Mouse (Mus musculus) lung, adult 2 months (tissue): ENCODE results near the gene Gstt2. TPM values are rescaled to one million over a fixed set of nuclear protein-coding genes. Genes with fewer than 3 reads are reported as not detected.
A peak's percentile ranks its signal among the peaks of the same experiment; 100 is the strongest.
"Not testable (repeated sequence)": the region's sequence is repeated elsewhere in the genome, so short reads cannot be mapped to it uniquely, and the experiment has no call there.

Experiments
- DNase-seq: peaks from one replicate; pipeline ENCODE4 v3.0.0; 2022
- H3K4me1 ChIP-seq: fragments of 200-500 bp; 2 replicates; pipeline ENCODE4 v1.6.1; 2011; ENCODE audit warnings: low read length; ENCODE audit not compliant: control insufficient read depth, insufficient read depth
- H3K4me3 ChIP-seq: fragments of 200-500 bp; replicated peaks from 2 replicates; pipeline ENCODE3; 2011; ENCODE audit warnings: low read depth, mild to moderate bottlenecking, control low read depth, low read length; ENCODE audit errors: extremely low read depth
- CTCF ChIP-seq: fragments of 200-500 bp; IDR thresholded peaks from 2 replicates; pipeline ENCODE4 v1.5.1; 2011; ENCODE audit warnings: mild to moderate bottlenecking, low read length, control low read depth; ENCODE audit not compliant: insufficient read depth
- POLR2A ChIP-seq: fragments of 200-500 bp; IDR thresholded peaks from 2 replicates; pipeline ENCODE4 v1.6.1; 2011; ENCODE audit warnings: low read depth, mild to moderate bottlenecking, control low read depth, low read length, borderline replicate concordance; ENCODE audit errors: extremely low read depth
- WGBS: fragments of 180-500 bp; shearing (Covaris S2); methylation state at CpG from one replicate; pipeline ENCODE4 v1.1.7; 2018; 5-methylcytosine and 5-hydroxymethylcytosine counted together
- polyA plus RNA-seq: library from polyadenylated mRNA; depleted of rRNA; stranded (reverse); fragments of >200 nt; gene quantifications from 2 replicates; pipeline ENCODE4 v1.2.3, GENCODE M21; 2012

Gene Gstt2
- polyA plus RNA-seq, 1 experiment, result 149 TPM

DNA sequence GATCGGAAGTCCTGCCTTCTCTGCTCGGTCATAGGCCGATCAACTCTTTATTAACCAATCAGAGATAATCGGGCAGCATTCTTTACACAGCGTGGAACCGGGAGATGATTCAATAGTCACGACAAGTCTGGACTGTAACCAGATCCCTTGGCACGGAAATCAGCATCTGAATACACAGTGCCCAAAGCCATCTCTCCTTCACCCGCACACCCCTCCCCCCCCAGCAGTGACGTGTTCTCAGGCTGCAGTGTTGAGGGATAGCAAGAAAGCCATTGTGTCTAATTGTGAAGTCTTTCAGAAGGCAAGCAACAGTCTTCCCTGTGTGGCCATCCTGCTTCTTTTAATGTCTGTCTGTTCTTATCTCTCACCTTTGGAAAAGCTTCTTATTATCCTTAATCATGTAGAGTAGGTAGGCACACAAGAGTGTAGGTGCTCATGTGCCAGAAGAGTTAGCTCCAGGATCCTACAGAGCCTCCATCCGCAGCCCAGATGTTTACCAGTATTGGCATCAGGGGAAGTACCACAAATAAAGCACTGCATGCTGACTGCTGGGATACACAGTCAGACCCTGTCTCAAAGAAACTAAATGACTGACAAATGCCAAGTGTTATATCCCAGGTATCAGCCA lies 35.8 kb upstream of the Gstt2 start:
- peak overlapping the region; percentile 54 for H3K4me3 ChIP-seq
- no peak for TF ChIP-seq POLR2A
- no peak for TF ChIP-seq CTCF
- 3% methylated on average over 11 of the region's 11 CpGs for WGBS
- no peaks in the 10 kb centered on the region for H3K4me1 ChIP-seq
- DNase-seq, result no peak

DNA sequence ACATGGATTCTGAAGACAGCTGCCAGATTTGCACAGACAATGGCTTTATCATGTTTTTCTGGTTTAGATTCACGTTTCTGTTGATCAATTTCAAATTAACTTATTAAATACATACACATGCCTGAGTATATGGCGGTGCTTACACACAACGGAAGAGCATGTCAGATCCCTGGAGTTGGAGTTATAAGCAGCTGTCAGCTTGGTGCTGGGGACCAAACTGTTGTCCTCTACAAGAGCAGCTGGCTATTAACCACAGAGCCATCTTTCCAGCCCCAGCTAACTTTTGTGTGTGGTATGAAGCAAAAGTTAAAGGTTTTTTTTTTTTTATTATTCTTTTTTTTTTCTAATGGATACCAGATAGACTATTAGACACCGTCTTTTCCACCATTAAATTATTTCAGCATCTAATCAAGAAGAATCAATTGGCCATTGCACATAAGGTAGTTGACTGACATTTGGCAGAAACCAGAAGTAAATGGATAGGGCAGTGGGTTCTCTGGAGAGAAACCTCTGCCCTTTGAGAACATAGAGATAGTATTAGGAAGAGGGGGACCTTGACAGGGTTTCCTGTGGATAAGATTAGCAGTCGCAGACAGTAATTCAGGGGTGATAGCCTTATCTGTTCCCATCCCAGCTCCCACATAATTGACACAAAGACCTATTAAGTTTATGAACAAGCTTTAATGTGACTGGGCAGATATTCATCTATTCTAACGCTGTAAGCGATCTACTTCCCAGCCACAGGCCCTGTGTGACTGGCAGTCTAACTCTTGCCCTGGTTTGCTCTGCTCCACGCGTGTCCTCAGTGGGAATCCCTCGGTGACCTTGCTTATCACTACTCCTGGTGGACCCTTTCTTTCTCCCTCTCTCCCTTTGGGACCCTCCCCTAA lies 35.0 kb upstream of the Gstt2 start:
- Histone ChIP-seq H3K4me3 (peak overlapping the region; percentile 48), H3K4me1 (no peaks in the 10 kb centered on the region)
- WGBS, result 40% methylated on average over 10 of the region's 10 CpGs
- DNase-seq, result no peak
- TF ChIP-seq CTCF (no peak), POLR2A (no peak)

DNA sequence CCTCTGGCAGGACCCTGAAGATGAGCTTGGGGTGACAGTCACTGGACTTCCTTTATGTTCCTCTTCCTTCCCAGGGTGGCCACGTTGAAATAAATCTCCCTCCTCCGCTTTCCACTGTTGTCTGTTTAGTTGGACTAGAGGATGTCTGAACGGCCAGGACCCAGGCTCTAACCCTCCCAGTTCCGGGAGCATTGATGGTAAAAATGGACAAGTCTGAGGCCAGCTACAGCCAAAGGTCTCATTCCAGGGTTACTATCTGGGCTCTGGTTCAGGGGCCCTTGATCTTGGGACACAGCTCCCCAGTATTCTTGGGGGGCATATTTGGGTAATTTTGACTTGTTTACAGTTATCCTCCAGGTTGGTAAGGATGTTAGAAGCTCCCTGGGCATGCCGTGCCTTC lies 24.4 kb upstream of the Gstt2 start:
- no peak for TF ChIP-seq CTCF
- TF ChIP-seq POLR2A, result no peak
- WGBS, result 66% methylated on average over 5 of the region's 5 CpGs

GRCm38 (mm10) chr10:75860746-75861145 lies 23.5 kb upstream of the Gstt2 start:
- DNase-seq, result peak; percentile 14
- Histone ChIP-seq H3K4me1 (peaks cover 4% of the 10 kb centered on the region), H3K4me3 (no peak overlapping the region)
- WGBS, result 31% methylated on average over 7 of the region's 7 CpGs
- TF ChIP-seq CTCF, result no peak
- TF ChIP-seq POLR2A, result no peak

More for the DNA sequence above, 24.4 kb upstream of the Gstt2 start:
- H3K4me3 ChIP-seq, result no peak overlapping the region
- H3K4me1 ChIP-seq, result peaks cover 4% of the 10 kb centered on the region
- no peak for DNase-seq

- under 1% methylated on average over 46 of the region's 46 CpGs for WGBS
- TF ChIP-seq POLR2A, result peak; percentile 68; the same call in 1 of the 2 replicates
- not testable (repeated sequence) for H3K4me1 ChIP-seq
- peak within 1 kb of the TSS; percentile 86 for H3K4me3 ChIP-seq
- DNase-seq, result peak; percentile 83
These were observed 22.7 kb upstream of the Gstt2 start, which contains the start of gene Mif for GRCm38 (mm10) chr10:75859786-75860470. Gene Mif (minus strand): TSS chr10:75860240.

- no peak for TF ChIP-seq CTCF
- TF ChIP-seq POLR2A, result no peak
- Histone ChIP-seq H3K4me1 (peaks cover 4% of the 10 kb centered on the region), H3K4me3 (peak overlapping the region; percentile 86)
- 6% methylated on average over 26 of the region's 27 CpGs for WGBS
- DNase-seq, result peak; percentile 17
These were observed 22.0 kb upstream of the Gstt2 start for GRCm38 (mm10) chr10:75859107-75859746.

- DNase-seq, result no peak
- TF ChIP-seq POLR2A, result no peak
- TF ChIP-seq CTCF, result no peak
- 88% methylated on average over 4 of the region's 4 CpGs for WGBS
- Histone ChIP-seq H3K4me1 (peaks cover 4% of the 10 kb centered on the region), H3K4me3 (no peak overlapping the region)
These were observed 20.4 kb upstream of the Gstt2 start for GRCm38 (mm10) chr10:75857598-75857997.

- no peak for TF ChIP-seq POLR2A
- no peak for TF ChIP-seq CTCF
- no peak overlapping the region for H3K4me3 ChIP-seq
- peaks cover 4% of the 10 kb centered on the region for H3K4me1 ChIP-seq
- DNase-seq, result no peak
- 72% methylated on average over 3 of the region's 3 CpGs for WGBS
These were observed 19.8 kb upstream of the Gstt2 start for GRCm38 (mm10) chr10:75856976-75857375.

- Histone ChIP-seq H3K4me3 (no peak overlapping the region), H3K4me1 (peaks cover 4% of the 10 kb centered on the region)
- no peak for DNase-seq
- TF ChIP-seq CTCF (no peak), POLR2A (no peak)
- 81% methylated on average over 11 of the region's 11 CpGs for WGBS
These were observed 19.1 kb upstream of the Gstt2 start for GRCm38 (mm10) chr10:75856155-75856907.
